Mouse (Mus musculus) forebrain, embryonic 10.5 days (tissue): ENCODE data around the gene Ankrd33b. TPM values are rescaled to one million over a fixed set of nuclear protein-coding genes. Genes with fewer than 3 reads are reported as not detected.
A peak's percentile ranks its signal among the peaks of the same experiment; 100 is the strongest.

Source experiments
- DNase-seq: peaks from one replicate; pipeline ENCODE4 v3.0.0-alpha.2; 2017; ENCODE audit warnings: low spot score; ENCODE audit errors: extremely low spot score
- H3K27ac ChIP-seq: fragments of 300-500 bp; sonication (generic); 2 replicates; pipeline ENCODE4 v1.5.1; 2016; ENCODE audit warnings: mild to moderate bottlenecking
- H3K27me3 ChIP-seq: fragments of 300-500 bp; sonication (generic); 2 replicates; pipeline ENCODE4 v1.6.1; 2016; ENCODE audit warnings: mild to moderate bottlenecking; ENCODE audit not compliant: poor library complexity, severe bottlenecking
- H3K36me3 ChIP-seq: fragments of 300-500 bp; sonication (generic); replicated peaks from 2 replicates; pipeline ENCODE4 v1.6.1; 2016; ENCODE audit warnings: mild to moderate bottlenecking, moderate library complexity
- H3K4me1 ChIP-seq: fragments of 300-500 bp; sonication (generic); 2 replicates; pipeline ENCODE4 v1.6.1; 2016
- H3K4me3 ChIP-seq: fragments of 300-500 bp; sonication (generic); 2 replicates; pipeline ENCODE4 v1.5.1; 2016; ENCODE audit warnings: mild to moderate bottlenecking, moderate library complexity
- H3K9me3 ChIP-seq: fragments of 300-500 bp; sonication (generic); 2 replicates; pipeline ENCODE4 v1.6.1; 2016; ENCODE audit warnings: mild to moderate bottlenecking, moderate library complexity
- WGBS: fragments of 180-500 bp; shearing (Covaris S2); methylation state at CpG from one replicate; pipeline ENCODE4 v1.1.7; 2016; 5-methylcytosine and 5-hydroxymethylcytosine counted together
- polyA plus RNA-seq: library from polyadenylated mRNA; unstranded; fragments of >200 nt; fragmentation: Nextera tagmentation; extraction: Ambion mirVana; gene quantifications from 2 replicates; pipeline ENCODE4 v1.2.1, GENCODE M21; 2016

The Ankrd33b gene
- polyA plus RNA-seq, 1 experiment from 2014 or later = 0.50 TPM

- no peak overlapping the region for H3K27ac ChIP-seq
- DNase-seq = no peak
- peaks cover 25% of the 10 kb centered on the region for H3K4me1 ChIP-seq
- WGBS = 70% methylated on average over 2 of the region's 2 CpGs
- H3K36me3 ChIP-seq = no peaks in the 10 kb centered on the region
- H3K27me3 ChIP-seq = no peaks in the 10 kb centered on the region
- no peaks in the 10 kb centered on the region for H3K9me3 ChIP-seq
- H3K4me3 ChIP-seq = no peak overlapping the region
Measured at GRCm38 (mm10) chr15:31346508-31346907, 21.0 kb downstream of the Ankrd33b start.

DNA sequence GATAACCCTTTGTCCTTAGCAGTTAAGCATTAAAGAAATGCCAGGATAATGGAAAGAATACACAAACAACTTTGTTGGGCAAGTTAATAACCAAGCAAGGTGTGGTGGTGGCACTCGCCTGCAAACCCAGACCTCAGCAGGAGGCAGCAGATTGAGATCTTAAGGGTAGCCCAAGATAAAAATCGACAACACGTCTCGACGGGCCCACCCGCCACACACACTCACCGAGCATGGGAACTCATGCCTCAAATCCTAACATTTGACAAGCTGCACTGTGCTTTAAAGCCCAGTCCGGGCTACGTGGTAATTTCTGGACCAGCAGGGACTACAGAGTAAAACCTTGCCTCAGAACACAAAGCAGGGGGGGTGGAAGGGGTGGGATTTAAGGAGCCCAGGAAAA lies 22.2 kb downstream of the Ankrd33b start:
- H3K4me3 ChIP-seq = no peak overlapping the region
- H3K9me3 ChIP-seq = no peaks in the 10 kb centered on the region
- DNase-seq = no peak
- WGBS = 90% methylated on average over 9 of the region's 9 CpGs
- peaks cover 35% of the 10 kb centered on the region for H3K4me1 ChIP-seq
- no peaks in the 10 kb centered on the region for H3K27me3 ChIP-seq
- H3K27ac ChIP-seq = no peak overlapping the region
- no peaks in the 10 kb centered on the region for H3K36me3 ChIP-seq

DNA sequence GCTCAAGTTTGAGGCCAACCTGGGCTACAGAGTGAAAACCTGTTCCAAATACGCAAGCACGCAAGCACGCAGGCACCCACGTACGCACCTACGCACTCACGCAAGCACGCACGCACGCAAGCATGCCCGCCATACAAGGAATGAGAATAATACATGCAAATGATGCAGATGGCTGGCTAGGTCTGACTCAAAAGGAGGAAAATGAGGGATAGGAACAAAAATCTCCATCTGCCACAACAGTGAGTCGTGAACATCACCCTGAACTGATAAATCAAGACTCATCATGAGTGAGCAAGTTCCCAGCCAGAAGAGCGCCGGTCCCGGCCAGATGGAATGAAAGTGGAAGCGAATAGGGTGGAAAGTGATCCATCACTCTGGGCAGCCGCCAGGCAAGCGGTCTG lies 22.7 kb downstream of the Ankrd33b start:
- Histone ChIP-seq H3K27ac (no peak overlapping the region), H3K4me3 (no peak overlapping the region), H3K9me3 (no peaks in the 10 kb centered on the region), H3K4me1 (peaks cover 35% of the 10 kb centered on the region), H3K27me3 (no peaks in the 10 kb centered on the region), H3K36me3 (no peaks in the 10 kb centered on the region)
- no peak for DNase-seq
- 93% methylated on average over 18 of the region's 18 CpGs for WGBS

- H3K36me3 ChIP-seq = no peaks in the 10 kb centered on the region
- H3K4me1 ChIP-seq = peaks cover 35% of the 10 kb centered on the region
- H3K9me3 ChIP-seq = no peaks in the 10 kb centered on the region
- no peak overlapping the region for H3K27ac ChIP-seq
- DNase-seq = no peak
- H3K27me3 ChIP-seq = no peaks in the 10 kb centered on the region
- H3K4me3 ChIP-seq = no peak overlapping the region
- 31% methylated on average over 6 of the region's 6 CpGs for WGBS
Measured at GRCm38 (mm10) chr15:31343602-31344001, 23.9 kb downstream of the Ankrd33b start.

DNA sequence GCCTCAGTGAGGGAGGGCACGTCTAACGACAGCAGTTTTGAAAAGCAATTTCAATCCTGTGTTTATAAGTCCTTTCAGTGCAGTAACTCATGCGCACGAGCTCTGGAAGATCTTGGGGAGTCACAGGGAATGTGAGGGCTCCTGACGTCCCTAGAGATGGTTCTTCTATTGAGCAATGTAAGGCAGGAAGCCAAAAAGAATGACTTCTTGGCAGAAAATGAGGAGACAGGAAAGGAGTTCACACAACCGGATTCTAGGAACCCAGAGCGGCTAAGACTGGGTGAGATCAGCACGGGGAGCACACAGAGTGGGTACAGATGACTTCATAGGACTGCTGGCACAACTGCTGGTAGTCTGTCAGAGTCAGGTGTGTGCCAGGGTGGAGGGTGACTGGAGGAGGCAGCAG lies 25.0 kb downstream of the Ankrd33b start:
- Histone ChIP-seq H3K36me3 (no peaks in the 10 kb centered on the region), H3K4me3 (no peak overlapping the region), H3K4me1 (peaks cover 35% of the 10 kb centered on the region), H3K27me3 (no peaks in the 10 kb centered on the region), H3K9me3 (no peaks in the 10 kb centered on the region), H3K27ac (peak overlapping the region; percentile 40; the same call in 1 of the 2 replicates)
- no peak for DNase-seq
- 61% methylated on average over 8 of the region's 8 CpGs for WGBS

- H3K36me3 ChIP-seq = no peaks in the 10 kb centered on the region
- no peaks in the 10 kb centered on the region for H3K9me3 ChIP-seq
- peak overlapping the region; percentile 40; the same call in 1 of the 2 replicates for H3K27ac ChIP-seq
- no peaks in the 10 kb centered on the region for H3K27me3 ChIP-seq
- H3K4me3 ChIP-seq = no peak overlapping the region
- H3K4me1 ChIP-seq = peaks cover 35% of the 10 kb centered on the region
- 83% methylated on average over 1 of the region's 1 CpGs for WGBS
- DNase-seq = no peak
Measured at GRCm38 (mm10) chr15:31342001-31342400, 25.5 kb downstream of the Ankrd33b start.

DNA sequence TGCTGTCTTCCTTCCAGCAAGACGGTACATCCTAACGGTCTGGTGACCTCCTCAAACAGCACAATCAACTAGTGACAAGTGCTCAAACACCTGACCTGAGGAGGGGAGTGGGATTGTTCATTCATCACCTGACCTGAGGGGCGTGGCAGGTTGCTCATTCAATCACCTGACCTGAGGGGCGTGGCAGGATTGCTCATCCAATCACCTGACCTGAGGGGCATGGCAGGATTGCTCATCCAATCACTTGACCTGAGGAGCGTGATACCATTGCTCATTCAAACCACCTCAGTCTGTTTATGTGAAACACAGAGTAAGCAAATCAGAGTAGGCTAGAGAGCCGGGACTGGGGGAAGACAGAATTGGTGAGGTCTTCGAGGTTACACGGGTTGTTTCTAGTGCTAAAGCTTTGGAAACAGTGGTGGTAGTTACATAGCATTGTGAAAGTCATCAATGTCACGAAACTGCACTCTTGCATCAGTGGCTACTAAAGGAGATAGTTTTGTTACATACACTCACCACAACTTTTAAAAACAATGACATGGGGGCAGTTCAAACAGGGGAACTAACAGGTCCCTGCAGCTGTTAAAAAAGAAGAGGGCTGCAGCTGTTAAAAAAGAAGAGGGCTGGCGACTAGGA lies 28.8 kb downstream of the Ankrd33b start:
- H3K36me3 ChIP-seq = no peaks in the 10 kb centered on the region
- 86% methylated on average over 10 of the region's 10 CpGs for WGBS
- no peaks in the 10 kb centered on the region for H3K27me3 ChIP-seq
- H3K4me1 ChIP-seq = peaks cover 42% of the 10 kb centered on the region
- no peak for DNase-seq
- H3K27ac ChIP-seq = no peak overlapping the region
- no peak overlapping the region for H3K4me3 ChIP-seq
- no peaks in the 10 kb centered on the region for H3K9me3 ChIP-seq

- H3K36me3 ChIP-seq = no peaks in the 10 kb centered on the region
- no peak for DNase-seq
- H3K27ac ChIP-seq = no peak overlapping the region
- peaks cover 34% of the 10 kb centered on the region for H3K4me1 ChIP-seq
- 88% methylated on average over 6 of the region's 6 CpGs for WGBS
- no peak overlapping the region for H3K4me3 ChIP-seq
- no peaks in the 10 kb centered on the region for H3K27me3 ChIP-seq
- H3K9me3 ChIP-seq = no peaks in the 10 kb centered on the region
Measured at GRCm38 (mm10) chr15:31337983-31338382, 29.5 kb downstream of the Ankrd33b start.

- WGBS = 92% methylated on average over 14 of the region's 14 CpGs
- H3K36me3 ChIP-seq = no peaks in the 10 kb centered on the region
- H3K4me3 ChIP-seq = no peak overlapping the region
- no peak for DNase-seq
- no peaks in the 10 kb centered on the region for H3K9me3 ChIP-seq
- H3K4me1 ChIP-seq = peaks cover 27% of the 10 kb centered on the region
- H3K27me3 ChIP-seq = no peaks in the 10 kb centered on the region
- H3K27ac ChIP-seq = no peak overlapping the region
Measured at GRCm38 (mm10) chr15:31337192-31337741, 30.3 kb downstream of the Ankrd33b start.

- Histone ChIP-seq H3K4me3 (no peak overlapping the region), H3K27ac (no peak overlapping the region), H3K4me1 (peaks cover 25% of the 10 kb centered on the region), H3K27me3 (no peaks in the 10 kb centered on the region), H3K9me3 (no peaks in the 10 kb centered on the region), H3K36me3 (no peaks in the 10 kb centered on the region)
- no peak for DNase-seq
- WGBS = 74% methylated on average over 4 of the region's 4 CpGs
Measured at GRCm38 (mm10) chr15:31336685-31337084, 30.8 kb downstream of the Ankrd33b start.

GRCm38 (mm10) chr15:31334829-31335228 lies 32.7 kb downstream of the Ankrd33b start:
- H3K4me3 ChIP-seq = no peak overlapping the region
- H3K27ac ChIP-seq = no peak overlapping the region
- 93% methylated on average over 5 of the region's 5 CpGs for WGBS
- no peak for DNase-seq
- no peaks in the 10 kb centered on the region for H3K27me3 ChIP-seq
- H3K36me3 ChIP-seq = no peaks in the 10 kb centered on the region
- H3K4me1 ChIP-seq = peaks cover 17% of the 10 kb centered on the region; the same call in 1 of the 2 replicates
- H3K9me3 ChIP-seq = no peaks in the 10 kb centered on the region

DNA sequence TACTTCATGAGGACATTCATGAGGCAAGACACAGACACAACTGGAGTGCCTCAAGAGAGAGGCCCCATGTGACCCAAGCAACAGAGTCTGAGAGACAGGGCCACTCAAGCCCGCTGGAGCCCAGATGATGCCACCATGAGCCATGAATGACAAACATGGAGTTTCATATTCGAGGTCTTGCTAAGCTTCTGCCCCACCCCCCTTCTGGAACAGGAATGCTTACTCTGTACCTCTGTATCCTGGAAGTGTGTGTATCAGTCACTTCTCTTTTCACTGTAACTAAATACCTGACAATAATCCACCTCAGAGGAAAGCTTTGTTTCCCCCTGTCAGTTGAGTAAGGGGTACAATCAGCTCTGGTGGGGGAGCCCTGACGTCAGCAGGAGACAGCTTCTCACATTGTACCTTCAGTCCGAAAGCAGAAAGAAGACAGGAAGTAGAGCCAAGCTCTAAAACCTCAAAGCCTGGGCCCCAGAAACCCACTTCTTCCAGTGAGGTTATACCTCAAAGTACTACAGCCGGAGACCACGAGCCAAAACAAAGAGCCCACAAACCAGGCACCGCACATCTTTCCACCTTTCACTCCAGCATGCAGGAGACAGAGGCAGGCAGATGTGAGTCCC lies 34.9 kb downstream of the Ankrd33b start:
- Histone ChIP-seq H3K36me3 (no peaks in the 10 kb centered on the region), H3K4me3 (no peak overlapping the region), H3K4me1 (peaks cover 33% of the 10 kb centered on the region), H3K9me3 (no peaks in the 10 kb centered on the region), H3K27me3 (no peaks in the 10 kb centered on the region), H3K27ac (no peak overlapping the region)
- no peak for DNase-seq
- WGBS = 85% methylated on average over 7 of the region's 7 CpGs

DNA sequence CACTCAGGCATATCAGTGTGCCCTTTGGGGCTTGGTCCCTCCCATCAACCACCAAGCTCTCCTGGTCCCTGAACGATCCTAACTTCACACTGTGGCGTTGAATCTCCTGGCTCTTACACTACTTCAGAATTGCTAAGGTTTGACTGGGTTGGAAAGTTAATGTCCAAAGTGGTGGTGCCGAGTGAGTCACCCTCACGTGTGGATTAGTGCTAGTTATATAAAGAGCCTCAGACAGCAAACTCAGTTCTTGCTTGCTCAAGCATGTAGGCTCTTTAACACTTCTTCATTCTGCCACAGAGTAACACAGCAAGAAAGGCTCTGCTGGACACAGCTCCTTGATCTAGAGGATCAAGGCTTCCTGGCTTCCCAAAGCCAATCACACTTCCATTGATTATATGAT lies 35.8 kb downstream of the Ankrd33b start:
- no peaks in the 10 kb centered on the region for H3K9me3 ChIP-seq
- WGBS = 70% methylated on average over 4 of the region's 4 CpGs
- H3K4me3 ChIP-seq = no peak overlapping the region
- H3K4me1 ChIP-seq = peaks cover 33% of the 10 kb centered on the region
- no peak for DNase-seq
- H3K27me3 ChIP-seq = no peaks in the 10 kb centered on the region
- no peaks in the 10 kb centered on the region for H3K36me3 ChIP-seq
- no peak overlapping the region for H3K27ac ChIP-seq
